Mouse (Mus musculus) embryonic facial prominence, embryonic 14.5 days (tissue): Measurements from ENCODE around the gene Baiap2l1. TPM values are rescaled to one million over a fixed set of nuclear protein-coding genes. Genes with fewer than 3 reads are reported as not detected.

Source experiments
- ATAC-seq: fragments of 200-750 bp; cut with Nextera tagmentation; 2 replicates; pipeline ENCODE4 v1.8.0; 2017; ENCODE audit warnings: low read depth, moderate number of reproducible peaks, moderate TSS enrichment
- DNase-seq: peaks from one replicate; pipeline ENCODE4 v3.0.0-alpha.2; 2015; ENCODE audit warnings: low spot score
- H3K27ac ChIP-seq: fragments of 300-500 bp; sonication (generic); replicated peaks from 2 replicates; pipeline ENCODE4 v1.5.1; 2014; ENCODE audit warnings: low read depth, mild to moderate bottlenecking, low read length, moderate library complexity
- H3K27me3 ChIP-seq: fragments of 300-500 bp; sonication (generic); replicated peaks from 2 replicates; pipeline ENCODE4 v1.6.1; 2014; ENCODE audit warnings: low read length; ENCODE audit not compliant: control insufficient read depth, insufficient read depth
- H3K36me3 ChIP-seq: fragments of 300-500 bp; sonication (generic); 2 replicates; pipeline ENCODE4 v1.6.1; 2014; ENCODE audit warnings: low read length, mixed read lengths; ENCODE audit not compliant: control insufficient read depth, insufficient read depth
- H3K4me1 ChIP-seq: fragments of 300-500 bp; sonication (generic); 2 replicates; pipeline ENCODE4 v1.6.1; 2014; ENCODE audit warnings: antibody characterized with exemption, low read length; ENCODE audit not compliant: control insufficient read depth, insufficient read depth
- H3K4me2 ChIP-seq: fragments of 300-500 bp; sonication (generic); 2 replicates; pipeline ENCODE4 v1.6.1; 2014; ENCODE audit warnings: low read depth, mild to moderate bottlenecking, low read length, moderate library complexity, mixed read lengths
- H3K4me3 ChIP-seq: fragments of 300-500 bp; sonication (generic); 2 replicates; pipeline ENCODE4 v1.5.1; 2014; ENCODE audit warnings: low read depth, mild to moderate bottlenecking, low read length
- H3K9ac ChIP-seq: fragments of 300-500 bp; sonication (generic); 2 replicates; pipeline ENCODE4 v1.6.1; 2014; ENCODE audit warnings: low read depth, mild to moderate bottlenecking, low read length, moderate library complexity, mixed read lengths
- H3K9me3 ChIP-seq: fragments of 300-500 bp; sonication (generic); 2 replicates; pipeline ENCODE4 v1.6.1; 2016; ENCODE audit warnings: low read length; ENCODE audit not compliant: control insufficient read depth
- WGBS: fragments of 180-500 bp; shearing (Covaris S2); extraction: QIAGEN DNeasy Blood & Tissue Kit; methylation state at CpG from one replicate; pipeline ENCODE4 v1.1.7; 2014; 5-methylcytosine and 5-hydroxymethylcytosine counted together
- polyA plus RNA-seq: library from polyadenylated mRNA; unstranded; fragments of >200 nt; fragmentation: Nextera tagmentation; extraction: Ambion mirVana; gene quantifications from 2 replicates; pipeline ENCODE4 v1.2.1, GENCODE M21; 2014

The Baiap2l1 gene
- polyA plus RNA-seq, 1 experiment from 2014 or later: 10.8 TPM

DNA sequence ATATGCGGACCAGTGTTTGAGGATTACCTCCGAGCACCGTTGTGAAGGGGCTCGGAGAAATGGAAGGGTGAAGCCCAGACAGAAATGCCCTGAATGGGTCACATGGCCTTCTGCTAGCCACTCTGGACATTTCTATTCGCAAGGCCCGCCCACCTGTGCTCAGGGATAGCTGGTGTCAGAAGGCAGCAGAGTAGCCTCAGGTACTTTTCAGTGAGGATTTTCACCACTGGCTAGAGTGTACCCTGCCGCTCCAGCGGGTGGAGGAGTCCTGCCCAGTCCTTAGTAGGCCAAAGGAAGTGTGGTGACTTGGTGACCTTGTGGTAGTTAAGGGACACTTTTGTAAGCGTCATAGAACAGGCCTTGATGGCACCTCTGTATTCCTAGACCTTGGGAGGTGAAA, 96.6 kb downstream of the Baiap2l1 start:
- Histone ChIP-seq H3K36me3 (peaks cover 47% of the 10 kb centered on the region), H3K9me3 (no peaks in the 10 kb centered on the region), H3K4me2 (no peak overlapping the region), H3K4me3 (no peak overlapping the region), H3K27ac (no peak overlapping the region), H3K4me1 (peaks cover 37% of the 10 kb centered on the region), H3K27me3 (no peaks in the 10 kb centered on the region), H3K9ac (no peak overlapping the region)
- no peak for ATAC-seq
- 78% methylated on average over 9 of the region's 9 CpGs for WGBS
- DNase-seq: no peak

DNA sequence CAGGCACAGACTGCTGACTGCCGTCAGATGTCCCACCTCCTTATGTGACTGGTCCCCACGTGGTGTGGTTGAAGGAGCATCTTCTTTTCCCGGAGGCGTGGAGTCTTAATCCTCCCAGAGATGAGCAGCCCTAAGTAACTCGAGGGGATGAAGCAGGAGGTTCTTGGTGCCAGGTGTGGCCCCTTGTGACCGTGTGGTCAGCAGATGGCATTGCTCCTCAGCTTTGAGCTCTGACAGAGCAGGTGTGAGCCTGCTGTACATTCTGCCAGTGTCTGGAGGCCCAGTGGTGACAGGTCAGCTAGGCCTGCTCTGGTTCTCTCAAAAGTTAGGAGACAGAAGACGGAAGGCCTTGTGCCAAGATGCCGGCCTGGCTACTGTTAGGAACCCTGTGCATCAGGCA, 97.4 kb downstream of the Baiap2l1 start:
- no peak for ATAC-seq
- WGBS: 69% methylated on average over 8 of the region's 8 CpGs

DNA sequence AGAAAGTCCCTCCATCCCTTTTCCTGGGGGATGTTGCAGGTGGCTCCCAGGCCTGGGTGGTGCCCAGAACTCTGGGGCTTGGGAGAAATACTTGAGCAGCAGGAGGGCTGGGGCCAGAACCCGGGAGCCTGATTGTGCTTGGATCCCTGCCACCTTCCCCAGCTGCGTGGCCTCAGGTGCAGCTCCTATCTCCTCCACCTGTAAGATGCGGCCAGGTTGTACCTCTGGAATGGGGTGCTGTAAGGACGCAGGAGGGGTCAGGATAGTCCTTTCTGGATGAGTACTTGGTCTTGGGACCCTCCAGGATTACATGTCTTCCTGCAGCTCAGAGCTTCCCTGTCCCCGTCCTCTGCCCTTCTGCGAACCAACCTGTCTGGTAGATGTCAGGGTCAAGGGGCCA, 98.7 kb downstream of the Baiap2l1 start:
- ATAC-seq (no peak), DNase-seq (no peak)
- no peaks in the 10 kb centered on the region for H3K27me3 ChIP-seq
- no peaks in the 10 kb centered on the region for H3K9me3 ChIP-seq
- WGBS: 67% methylated on average over 6 of the region's 6 CpGs
- peaks cover 40% of the 10 kb centered on the region for H3K4me1 ChIP-seq
- H3K9ac ChIP-seq: peak overlapping the region; percentile 20; the same call in 1 of the 2 replicates
- no peak overlapping the region for H3K4me3 ChIP-seq
- H3K27ac ChIP-seq: no peak overlapping the region
- H3K4me2 ChIP-seq: peak overlapping the region; percentile 64
- H3K36me3 ChIP-seq: peaks cover 34% of the 10 kb centered on the region; the same call in 1 of the 2 replicates

More for the DNA sequence above, 97.4 kb downstream of the Baiap2l1 start:
- Histone ChIP-seq H3K9me3 (no peaks in the 10 kb centered on the region), H3K4me2 (no peak overlapping the region), H3K4me1 (peaks cover 37% of the 10 kb centered on the region), H3K27me3 (no peaks in the 10 kb centered on the region), H3K9ac (no peak overlapping the region), H3K27ac (no peak overlapping the region), H3K36me3 (peaks cover 44% of the 10 kb centered on the region), H3K4me3 (no peak overlapping the region)
- no peak for DNase-seq

DNA sequence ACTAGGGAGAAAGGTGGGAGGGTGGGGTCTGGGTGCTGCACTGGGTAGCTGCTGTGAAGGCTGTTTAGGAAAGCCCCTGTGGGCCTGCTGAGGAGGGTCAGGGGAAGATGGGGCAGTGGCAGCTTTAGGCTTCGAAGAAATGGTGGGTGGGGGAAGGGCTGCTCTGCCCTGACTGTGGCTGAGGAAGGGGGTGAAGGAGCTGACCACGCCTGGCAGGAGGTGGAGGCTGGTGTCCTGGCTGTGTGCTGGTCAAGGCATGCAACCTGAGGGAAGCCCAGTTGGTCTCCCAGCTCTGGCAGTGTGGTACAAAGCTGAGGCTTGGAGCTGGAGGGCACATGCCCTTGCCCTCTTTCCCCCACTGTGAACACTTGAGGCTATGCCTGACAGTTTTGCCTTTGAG, 99.2 kb downstream of the Baiap2l1 start:
- ATAC-seq (no peak), DNase-seq (no peak)
- Histone ChIP-seq H3K27me3 (no peaks in the 10 kb centered on the region), H3K27ac (no peak overlapping the region), H3K36me3 (peaks cover 32% of the 10 kb centered on the region; the same call in 1 of the 2 replicates), H3K4me2 (peak overlapping the region; percentile 64), H3K9ac (peak overlapping the region; percentile 93), H3K4me3 (peak overlapping the region; percentile 82), H3K9me3 (no peaks in the 10 kb centered on the region), H3K4me1 (peaks cover 42% of the 10 kb centered on the region)
- 29% methylated on average over 2 of the region's 2 CpGs for WGBS

DNA sequence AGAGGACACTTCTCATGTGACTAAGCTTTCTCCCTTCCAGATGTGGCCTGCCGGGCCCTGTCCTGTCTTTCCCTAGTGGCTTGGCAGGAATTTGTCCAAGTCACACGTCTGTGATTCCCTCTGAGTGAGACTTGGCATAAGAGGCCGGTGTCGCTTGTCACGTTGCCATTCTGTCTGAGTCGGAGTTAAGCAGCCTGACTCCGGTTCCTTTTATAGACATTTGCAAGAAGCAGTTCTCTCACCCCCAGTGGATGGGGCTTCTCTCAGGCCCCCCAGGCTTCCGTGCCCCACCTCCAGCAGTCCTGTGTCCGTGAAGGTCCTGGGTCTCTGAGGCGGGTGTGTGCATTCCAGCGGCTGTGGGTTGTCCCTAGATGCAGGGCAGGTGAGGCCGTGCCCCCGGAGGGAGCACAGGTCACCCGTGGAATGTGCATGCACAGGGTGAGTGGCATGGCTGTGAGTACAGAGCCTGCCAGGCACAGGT, 99.7 kb downstream of the Baiap2l1 start:
- H3K9me3 ChIP-seq: no peaks in the 10 kb centered on the region
- peaks cover 40% of the 10 kb centered on the region for H3K4me1 ChIP-seq
- peak overlapping the region; percentile 82 for H3K4me3 ChIP-seq
- H3K36me3 ChIP-seq: peaks cover 27% of the 10 kb centered on the region; the same call in 1 of the 2 replicates
- peak; percentile 42 for DNase-seq
- 21% methylated on average over 14 of the region's 14 CpGs for WGBS
- H3K27me3 ChIP-seq: no peaks in the 10 kb centered on the region
- peak overlapping the region; percentile 93 for H3K9ac ChIP-seq
- no peak for ATAC-seq
- no peak overlapping the region for H3K27ac ChIP-seq
- H3K4me2 ChIP-seq: peak overlapping the region; percentile 64

DNA sequence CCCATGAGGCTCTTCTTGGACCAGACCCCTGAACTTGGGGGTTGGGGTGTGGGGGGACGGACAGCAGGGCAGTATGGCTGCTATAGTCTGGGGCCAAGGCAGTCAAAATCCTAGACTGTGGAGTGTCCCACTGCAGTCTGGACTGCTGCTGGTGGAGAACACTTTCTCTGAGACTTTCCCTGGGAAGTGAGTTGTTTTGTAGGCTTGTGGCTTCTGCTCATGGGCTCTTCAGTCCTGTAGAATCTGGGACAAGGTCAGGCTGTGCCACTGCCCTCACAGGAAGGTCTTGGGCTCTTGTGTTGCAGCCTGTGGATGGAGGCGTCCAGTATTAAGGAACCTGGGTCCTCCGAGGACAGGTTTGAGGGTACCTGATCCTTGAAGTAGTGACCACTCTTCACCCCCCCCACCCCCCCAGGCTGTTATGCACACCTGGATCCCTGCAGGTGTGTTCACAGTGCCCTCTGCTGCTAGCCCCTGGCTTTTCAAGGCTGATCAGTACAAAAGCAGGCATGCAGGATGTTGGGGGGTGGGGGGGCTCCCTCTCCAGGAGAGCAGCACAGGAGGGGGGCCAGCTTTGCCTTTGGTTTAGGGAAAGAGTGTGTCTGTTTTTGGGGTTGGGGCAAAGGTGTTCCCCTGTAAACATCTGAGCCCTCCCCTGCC, 100.3 kb downstream of the Baiap2l1 start:
- no peak for DNase-seq
- Histone ChIP-seq H3K9ac (peak overlapping the region; percentile 93), H3K4me2 (peak overlapping the region; percentile 64), H3K27ac (no peak overlapping the region), H3K9me3 (no peaks in the 10 kb centered on the region), H3K27me3 (no peaks in the 10 kb centered on the region), H3K4me3 (peak overlapping the region; percentile 82), H3K36me3 (peaks cover 25% of the 10 kb centered on the region; the same call in 1 of the 2 replicates), H3K4me1 (peaks cover 38% of the 10 kb centered on the region)
- no peak for ATAC-seq
- WGBS: 65% methylated on average over 3 of the region's 3 CpGs

DNA sequence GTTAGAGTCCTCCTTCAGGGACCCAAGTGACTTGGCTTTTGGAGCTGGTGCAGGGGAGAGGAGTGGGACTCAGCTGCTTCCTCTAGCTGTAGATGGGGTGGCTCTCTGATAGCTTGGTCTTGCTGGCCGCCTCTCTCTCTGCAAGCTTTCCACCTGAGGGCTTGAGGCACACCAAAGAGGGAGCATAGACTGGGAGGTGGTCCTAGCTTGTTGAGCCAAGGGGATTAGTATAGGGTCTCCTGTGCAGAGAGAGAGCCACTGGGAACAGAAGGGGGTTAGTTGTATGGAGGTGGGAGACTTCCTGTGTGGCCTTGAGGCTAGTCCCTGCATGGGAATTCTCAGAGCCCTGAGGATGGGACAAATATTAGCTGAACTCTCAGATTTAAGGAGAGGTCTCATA, 101.0 kb downstream of the Baiap2l1 start:
- Histone ChIP-seq H3K4me3 (peak overlapping the region; percentile 82), H3K9ac (peak overlapping the region; percentile 93), H3K27ac (peak overlapping the region; percentile 86; the same call in 1 of the 2 replicates), H3K27me3 (no peaks in the 10 kb centered on the region), H3K9me3 (no peaks in the 10 kb centered on the region), H3K36me3 (peaks cover 25% of the 10 kb centered on the region; the same call in 1 of the 2 replicates), H3K4me1 (peaks cover 38% of the 10 kb centered on the region), H3K4me2 (peak overlapping the region; percentile 64)
- DNase-seq (no peak), ATAC-seq (no peak)
- 40% methylated on average over 1 of the region's 1 CpGs for WGBS

DNA sequence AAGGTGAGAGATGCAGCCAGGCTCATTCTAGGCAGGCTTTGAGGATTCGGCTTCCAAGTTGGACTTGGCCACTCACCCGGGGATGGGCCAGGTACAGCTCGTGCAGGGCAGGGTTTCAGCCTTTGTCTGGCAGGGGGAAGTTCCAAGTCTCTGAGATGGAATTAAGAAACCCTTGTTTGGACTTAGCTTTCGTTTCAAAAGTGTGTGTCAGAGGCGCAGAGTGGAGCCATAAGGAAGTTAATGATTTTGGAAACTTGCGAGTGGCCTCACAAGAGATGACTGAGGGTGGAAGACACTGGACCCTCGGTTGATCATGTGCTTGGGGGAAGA, 101.4 kb downstream of the Baiap2l1 start:
- Histone ChIP-seq H3K4me2 (peak overlapping the region; percentile 64), H3K4me3 (peak overlapping the region; percentile 82), H3K36me3 (peaks cover 25% of the 10 kb centered on the region; the same call in 1 of the 2 replicates), H3K27ac (peak overlapping the region; percentile 86), H3K9me3 (no peaks in the 10 kb centered on the region), H3K9ac (peak overlapping the region; percentile 93), H3K27me3 (no peaks in the 10 kb centered on the region), H3K4me1 (peaks cover 38% of the 10 kb centered on the region)
- DNase-seq (no peak), ATAC-seq (no peak)
- WGBS: 8% methylated on average over 7 of the region's 7 CpGs
